Mouse (Mus musculus): Measurements from ENCODE around the gene Ly6g6d.
"Not testable (repeated sequence)": the region's sequence is repeated elsewhere in the genome, so short reads cannot be mapped to it uniquely, and the experiment has no call there.

Gene Ly6g6d

DNA sequence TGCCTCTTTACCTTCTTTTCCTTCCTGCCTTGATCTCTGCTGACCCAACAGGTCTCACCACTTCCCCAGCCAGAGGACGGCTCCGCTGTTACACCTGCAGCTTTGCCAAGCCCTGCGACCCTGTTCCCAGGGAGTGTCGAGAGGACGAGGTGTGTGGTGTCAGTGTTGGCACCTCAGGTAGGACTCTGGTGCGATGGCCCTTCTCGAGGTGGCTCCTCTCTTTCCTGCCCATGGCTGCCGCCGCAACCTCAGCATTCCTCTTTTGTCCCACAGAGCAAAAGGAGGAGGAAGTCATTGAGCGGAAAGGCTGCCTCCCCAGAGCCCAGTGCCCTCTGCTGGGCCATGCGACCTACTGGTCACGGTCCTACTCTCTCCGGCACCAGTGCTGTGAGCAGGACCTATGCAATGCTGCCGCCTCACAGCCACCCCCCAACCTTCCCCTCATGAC, at the start of gene Ly6g6d:
Gene Ly6g6d, minus strand, starts transcription at position 280 of the 448 bp plus-strand sequence.
- DNase-seq, result peak; percentile 80

DNA sequence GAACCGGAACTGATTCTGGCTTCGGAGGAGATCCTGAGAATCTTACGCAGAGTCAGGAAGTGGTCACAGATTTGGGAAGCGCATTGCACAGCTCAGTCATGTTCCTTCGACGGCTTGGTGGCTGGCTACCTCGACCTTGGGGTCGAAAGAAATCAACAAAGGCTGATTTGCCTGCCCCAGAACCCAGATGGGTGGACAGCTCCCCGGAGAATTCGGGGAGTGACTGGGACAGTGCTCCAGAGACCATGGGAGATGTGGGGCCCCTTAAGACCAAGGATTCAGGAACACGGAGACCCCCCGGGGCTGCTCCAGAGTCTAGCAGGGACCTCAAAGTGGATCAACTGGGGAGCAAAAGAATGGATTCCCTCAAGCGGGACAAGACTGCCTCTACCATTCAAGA, 49.2 kb upstream of the Ly6g6d start:
- no peak for DNase-seq

DNA sequence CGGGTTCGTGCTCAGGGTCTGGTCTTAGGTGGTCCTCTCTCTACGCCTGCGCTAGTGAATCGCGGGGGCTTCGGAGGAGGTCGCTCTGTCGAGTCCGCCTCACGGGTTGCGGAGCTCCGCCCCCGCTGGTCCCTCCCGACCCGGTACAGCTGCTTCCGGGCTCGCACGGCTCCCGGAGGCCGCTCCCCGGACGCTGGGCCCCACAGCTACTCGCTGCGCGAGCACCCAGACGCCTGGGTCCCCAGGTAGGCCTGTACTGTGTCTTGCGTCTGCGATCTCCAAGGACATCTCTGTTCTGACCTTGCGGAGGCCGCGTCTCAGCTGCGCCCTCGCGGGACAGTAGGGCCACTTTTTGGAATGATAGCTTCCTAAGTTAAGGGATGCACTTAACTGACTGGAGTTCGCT, 48.3 kb upstream of the Ly6g6d start, which contains the start of gene D17H6S53E:
Gene D17H6S53E, plus strand, starts transcription at position 168 of the 406 bp plus-strand sequence.
- peak; percentile 85 for DNase-seq

DNA sequence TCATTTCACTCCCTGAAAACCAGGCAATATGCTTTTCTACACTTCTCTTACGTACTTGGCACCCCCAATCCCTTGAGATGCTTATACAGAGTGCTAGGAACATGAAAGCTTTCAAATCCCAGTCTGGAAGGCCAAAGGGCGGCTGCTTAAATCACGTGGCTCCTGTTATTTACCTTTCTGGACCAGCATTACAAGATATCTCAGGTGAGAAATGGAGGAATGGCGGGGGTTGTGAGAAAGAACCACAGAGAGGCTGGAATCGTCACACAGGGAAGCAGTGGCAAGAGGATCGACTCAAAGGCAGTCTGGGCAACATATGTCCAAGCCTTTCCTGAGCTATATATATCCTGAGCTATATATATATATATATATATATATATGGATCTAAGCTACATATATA, 47.7 kb upstream of the Ly6g6d start:
- DNase-seq, result no peak

DNA sequence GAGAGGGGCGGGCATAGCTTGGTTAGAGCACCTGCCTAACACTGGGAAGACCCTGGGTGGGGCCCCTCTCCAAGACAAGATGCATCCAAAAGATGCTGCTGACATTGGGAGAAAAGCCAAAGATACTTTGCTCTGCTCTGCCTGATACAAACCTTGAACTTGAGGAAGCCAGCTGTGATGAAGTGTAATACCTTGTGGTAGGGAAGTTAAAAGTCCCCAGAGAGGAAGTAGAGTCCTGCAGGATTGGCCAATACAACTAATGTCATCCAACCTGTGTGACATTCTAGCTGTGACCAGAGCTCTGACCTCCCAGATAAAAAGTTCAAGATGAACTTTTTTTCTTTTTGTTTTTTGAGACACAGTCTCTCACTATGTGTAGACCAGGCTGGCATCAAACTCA, 47.2 kb upstream of the Ly6g6d start:
- DNase-seq, result no peak

DNA sequence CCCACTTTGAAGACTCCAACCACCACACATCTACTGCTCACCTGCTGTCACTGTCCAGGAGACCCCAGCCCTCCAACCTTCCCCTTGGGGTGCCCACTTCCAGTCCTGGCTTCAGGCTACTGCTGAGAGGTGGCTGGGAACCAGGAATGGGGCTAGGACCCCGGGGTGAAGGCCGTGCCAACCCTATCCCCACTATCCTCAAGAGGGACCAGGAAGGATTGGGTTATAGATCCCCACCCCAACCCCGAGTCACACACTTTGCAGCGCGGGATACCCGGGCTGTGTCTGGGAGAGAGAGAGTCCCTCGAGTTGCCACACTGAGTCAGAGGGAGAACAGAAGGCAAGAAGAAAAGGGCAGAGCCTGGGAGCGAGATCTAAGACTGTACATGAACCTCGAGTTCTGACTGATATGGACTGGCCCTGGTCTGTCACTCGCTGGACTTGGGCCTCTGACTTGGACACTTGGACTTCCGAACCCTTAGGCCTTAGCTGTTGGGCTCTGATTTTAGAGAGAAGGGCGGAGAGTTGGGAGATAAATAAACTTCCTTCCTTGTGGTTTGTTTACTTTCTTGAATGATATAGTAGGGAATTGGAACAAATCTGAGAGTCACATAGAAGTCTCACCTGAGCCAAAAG, 46.5 kb upstream of the Ly6g6d start:
- not testable (repeated sequence) for DNase-seq

DNA sequence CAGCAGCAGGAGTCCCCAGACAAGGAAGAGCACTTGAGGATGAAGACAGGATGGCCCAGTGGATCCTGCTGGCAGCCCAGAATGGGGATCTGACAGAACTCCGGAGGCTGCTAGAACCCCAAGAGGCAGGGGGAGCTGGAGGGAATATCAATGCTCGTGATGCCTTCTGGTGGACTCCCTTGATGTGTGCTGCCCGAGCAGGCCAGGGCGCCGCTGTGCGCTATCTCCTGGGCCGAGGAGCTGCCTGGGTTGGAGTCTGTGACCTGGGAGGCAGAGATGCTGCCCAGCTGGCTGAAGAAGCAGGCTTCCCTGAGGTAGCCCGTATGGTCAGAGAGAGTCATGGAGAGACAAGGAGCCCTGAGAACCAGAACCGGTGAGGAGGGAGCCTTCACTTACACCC, 45.4 kb upstream of the Ly6g6d start:
- not testable (repeated sequence) for DNase-seq

DNA sequence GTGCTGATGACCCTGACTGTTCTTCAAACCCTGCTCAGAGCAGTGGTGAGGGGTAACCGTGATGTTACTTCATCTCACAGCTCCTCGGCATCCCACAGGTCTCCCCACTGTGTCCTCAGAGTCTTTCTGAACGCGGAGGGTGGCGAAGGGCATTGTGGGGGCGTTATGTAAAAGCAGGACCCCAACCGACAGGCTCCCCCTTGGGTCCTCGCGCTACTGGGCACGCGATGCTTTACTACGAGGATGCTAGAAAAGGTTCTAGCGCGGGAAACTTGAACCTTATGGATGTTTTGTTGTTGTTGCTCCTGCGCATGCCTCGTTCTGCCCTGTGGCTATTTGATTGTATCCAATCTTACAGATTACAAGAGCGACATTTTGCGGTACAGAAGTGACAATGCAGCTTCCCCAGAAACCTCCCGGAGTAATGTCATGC, 44.0 kb upstream of the Ly6g6d start, which contains the start of gene Csnk2b:
Gene Csnk2b, minus strand, starts transcription at position 183 of the 433 bp plus-strand sequence.
- DNase-seq, result peak; percentile 70

DNA sequence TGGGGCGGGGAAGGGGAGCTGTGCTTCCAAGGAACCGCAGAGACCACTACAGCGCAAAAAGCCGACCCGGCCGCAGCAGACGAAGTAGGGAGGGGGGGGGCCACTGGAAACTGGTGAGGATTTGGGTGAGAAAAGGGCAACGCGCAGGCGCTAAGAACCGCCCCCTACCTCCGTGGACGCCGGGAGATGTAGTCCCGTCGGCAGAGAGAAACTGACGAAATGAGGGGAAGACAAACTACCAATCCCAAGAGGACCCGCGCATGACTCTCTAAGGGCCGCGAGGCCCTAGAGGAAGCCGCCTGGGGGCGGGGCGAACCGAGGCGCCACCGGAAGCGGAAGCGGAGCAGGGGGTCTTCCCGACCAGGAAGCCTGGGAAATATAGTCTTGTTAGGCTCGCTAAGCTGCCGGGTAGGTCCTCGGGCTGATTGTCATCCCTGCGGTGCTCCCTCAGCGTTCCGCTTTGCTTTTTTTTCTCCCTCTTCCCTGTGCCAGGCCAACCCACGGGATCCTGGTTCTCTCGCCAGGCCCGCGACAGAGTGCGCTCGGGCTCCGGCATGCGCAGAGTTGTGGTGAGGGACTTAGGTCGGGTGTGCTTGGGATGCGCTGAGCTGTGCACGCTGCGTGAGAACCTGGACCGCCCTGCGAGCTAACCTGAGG, 43.4 kb upstream of the Ly6g6d start, which contains the start of gene Gpank1:
Gene Gpank1, plus strand, starts transcription at position 313 of the 657 bp plus-strand sequence.
- peak; percentile 98 for DNase-seq

DNA sequence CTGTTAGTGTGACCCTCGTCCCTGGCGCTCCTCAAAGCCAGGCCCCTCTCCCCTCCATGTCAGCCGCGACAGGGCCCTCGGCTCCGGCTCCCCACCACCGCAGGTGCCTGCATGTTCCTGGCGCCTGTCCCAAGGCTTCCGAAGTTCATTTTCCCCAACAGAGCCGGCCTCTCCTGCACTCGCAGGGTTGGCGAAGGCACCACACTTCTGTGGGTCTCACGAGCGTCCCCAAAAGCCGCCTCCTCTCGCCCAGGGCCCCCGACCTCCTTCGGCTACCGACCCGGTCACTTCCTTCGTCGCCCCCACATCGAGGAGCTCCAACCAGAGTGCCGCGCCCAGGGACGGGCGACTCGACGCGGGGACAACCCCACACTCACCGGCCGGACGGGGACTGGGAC, 42.9 kb upstream of the Ly6g6d start:
- DNase-seq, result peak; percentile 55

DNA sequence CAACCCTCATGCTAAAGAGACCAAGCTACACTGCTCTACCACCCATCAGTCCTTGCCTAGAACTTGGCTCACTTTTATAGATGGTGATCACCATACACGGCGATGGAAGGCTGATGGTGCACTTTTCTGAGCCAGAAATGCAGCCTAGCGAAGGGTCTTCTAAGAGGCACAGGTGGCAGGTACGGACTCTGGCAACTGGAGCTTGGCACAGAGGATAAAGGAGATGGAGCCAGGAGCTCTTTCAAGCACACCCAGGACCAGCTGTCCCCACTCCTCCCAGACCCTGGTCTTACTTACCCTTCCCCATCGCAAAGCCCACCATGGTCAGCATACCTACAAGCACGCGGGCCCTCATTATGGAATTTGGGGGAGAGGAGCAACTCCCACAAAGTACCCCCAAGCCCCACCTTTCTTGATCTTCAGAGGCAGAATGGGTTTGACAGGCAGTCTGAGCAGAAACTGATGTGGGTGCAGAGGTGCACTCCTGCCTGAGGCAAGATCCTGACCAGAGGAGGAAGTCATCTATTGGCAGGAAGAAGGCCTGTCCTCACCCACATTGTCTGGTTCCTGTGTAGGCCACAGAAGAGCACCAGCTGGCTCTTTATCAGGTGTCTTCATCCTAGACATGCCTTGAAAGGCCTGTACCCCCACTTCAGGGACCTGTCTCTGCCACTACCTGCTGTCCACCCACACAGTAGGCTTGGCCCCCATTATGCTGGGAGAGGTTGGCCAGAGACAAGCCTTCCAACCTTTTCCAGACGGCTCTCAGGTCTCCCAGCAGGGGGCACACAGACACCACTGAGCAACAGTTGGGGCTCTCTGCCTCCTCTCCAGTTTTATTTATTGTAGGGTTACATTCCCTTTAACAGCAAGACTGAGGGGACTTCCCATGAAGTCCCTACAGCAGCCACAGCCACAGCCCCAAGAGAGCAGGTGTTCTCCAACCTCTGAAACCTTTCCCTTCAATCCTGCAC, 37.5 kb upstream of the Ly6g6d start, which contains the start of gene Ly6g5b:
Gene Ly6g5b, minus strand, starts transcription at position 383 of the 974 bp plus-strand sequence.
- no peak for DNase-seq

DNA sequence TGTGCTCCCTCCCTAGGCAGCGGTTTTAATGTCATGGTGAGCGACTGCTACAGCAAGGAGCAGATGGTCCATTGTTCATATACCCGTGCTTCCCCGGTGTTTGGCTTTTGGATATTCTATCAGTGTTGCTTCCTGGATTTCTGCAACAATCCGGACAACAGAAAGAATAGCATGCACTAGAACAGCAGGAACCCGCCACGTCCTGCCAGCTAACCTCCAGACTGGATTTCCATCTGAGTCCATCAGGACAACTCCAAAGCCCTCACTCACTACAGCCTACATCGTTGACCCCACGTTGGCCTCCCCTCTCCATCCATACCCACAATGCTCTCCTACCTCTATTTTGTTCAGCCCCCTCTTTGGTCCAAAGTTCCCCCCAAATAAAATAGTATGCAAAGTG, 33.9 kb upstream of the Ly6g6d start:
- DNase-seq, result no peak

DNA sequence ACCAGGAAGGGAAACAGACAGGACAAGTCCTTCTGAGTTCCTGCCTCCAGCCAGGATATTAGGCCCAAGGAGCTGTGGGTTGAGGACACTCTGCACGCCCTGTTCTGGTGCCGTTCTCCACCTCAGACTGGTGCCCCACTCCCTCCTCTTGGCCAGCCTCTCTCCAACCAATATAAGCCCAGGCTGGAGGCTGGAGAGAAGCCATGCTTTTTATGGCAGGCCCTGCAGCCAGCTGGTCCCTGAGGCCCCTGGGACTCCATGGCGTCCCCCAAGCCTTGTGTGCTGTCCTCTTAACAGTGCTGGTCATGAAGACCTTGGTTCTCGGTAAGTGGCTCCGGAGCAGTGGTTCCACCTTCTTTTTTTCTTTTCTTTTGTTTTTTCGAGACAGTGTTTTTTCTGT, 30.2 kb upstream of the Ly6g6d start, which contains the start of gene Ly6g5c:
Gene Ly6g5c, plus strand, starts transcription at position 183 of the 400 bp plus-strand sequence.
- no peak for DNase-seq

DNA sequence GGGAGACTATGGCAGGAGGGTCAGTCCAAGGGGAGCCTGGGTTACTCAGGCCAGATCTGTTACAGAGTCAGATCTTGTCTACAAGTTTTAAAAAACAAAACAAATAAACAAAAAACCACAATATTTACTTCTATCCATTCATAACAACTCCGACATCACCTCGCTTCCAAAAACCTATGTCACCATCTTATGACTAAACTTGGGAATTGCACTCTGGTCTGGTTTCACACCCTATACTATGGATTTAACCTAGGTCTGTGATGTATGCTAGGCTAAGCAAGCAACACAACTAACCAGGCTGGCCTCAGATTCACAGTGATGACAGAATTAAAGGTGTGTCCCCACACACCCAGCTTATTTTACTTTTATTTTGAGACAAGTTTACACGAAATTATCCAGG, 28.7 kb upstream of the Ly6g6d start:
- DNase-seq, result no peak

DNA sequence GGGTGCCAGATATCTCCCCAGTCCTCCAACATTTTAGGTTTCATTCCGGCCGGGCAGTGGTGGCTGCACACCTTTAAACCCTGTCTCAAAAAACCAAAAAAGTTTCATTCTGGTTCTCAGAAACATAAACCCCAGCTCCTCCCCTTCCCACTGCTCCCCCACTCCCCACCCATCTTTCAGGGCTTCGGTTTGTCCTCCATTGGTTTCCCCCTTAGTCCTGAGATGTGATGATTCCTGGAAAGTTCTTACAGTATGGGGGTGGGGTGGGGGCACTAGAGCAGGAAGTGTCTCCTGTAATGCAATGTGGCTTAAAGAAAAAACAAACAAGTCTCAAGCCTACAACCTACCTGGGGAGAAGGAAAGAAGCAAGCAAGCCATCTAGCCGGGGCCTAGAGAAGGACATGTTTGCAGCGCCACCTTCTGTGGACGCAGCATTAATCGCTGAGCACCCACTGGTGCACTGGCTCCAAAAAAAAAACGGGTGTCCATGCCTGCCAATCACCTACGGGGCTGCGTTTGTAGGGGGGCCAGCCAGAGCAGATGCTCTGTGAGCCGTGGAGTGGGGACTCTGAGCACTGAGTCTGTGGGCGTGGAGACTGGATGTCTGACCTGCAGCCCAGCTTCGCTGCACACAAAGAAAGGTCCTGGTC, 28.0 kb upstream of the Ly6g6d start:
- DNase-seq, result peak; percentile 64

DNA sequence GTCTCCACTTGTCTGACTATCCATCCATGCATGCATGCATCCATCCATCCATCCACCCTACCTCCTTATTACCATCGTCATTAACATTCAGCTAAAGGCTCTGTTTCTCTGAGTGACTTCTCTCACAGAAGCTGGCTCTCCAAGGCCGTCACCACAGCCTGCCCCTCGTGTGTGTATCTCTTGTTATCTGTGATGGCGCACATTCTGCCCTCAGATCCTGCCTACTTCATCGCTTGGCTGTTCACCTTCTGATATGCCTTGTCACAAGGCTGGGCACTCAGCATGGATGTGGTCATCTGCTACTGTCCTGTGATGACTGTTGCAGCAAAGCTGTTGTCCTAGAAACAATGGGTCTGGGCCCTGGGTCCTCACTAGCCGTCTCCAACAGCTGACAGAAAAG, 26.9 kb upstream of the Ly6g6d start:
- DNase-seq, result no peak

DNA sequence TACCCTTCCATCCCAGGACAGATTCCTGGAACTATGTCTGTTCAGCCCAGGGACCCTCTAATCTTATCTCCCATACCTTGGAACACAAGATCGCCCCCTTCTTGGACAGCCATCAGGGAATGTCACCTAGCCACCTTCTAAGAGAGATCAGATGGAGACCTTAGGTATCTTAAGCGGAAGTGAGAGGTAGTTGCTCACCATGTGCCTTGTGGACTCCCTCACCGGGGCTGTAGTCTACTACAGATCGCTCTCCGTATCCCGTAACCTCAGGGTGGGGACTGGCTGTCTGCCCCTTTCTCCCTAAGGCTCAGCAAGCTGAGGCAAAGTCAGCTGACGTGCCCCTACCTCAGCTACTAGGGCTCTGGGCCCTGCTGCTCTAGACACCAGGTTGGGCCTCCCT, 26.2 kb upstream of the Ly6g6d start:
- DNase-seq, result no peak

DNA sequence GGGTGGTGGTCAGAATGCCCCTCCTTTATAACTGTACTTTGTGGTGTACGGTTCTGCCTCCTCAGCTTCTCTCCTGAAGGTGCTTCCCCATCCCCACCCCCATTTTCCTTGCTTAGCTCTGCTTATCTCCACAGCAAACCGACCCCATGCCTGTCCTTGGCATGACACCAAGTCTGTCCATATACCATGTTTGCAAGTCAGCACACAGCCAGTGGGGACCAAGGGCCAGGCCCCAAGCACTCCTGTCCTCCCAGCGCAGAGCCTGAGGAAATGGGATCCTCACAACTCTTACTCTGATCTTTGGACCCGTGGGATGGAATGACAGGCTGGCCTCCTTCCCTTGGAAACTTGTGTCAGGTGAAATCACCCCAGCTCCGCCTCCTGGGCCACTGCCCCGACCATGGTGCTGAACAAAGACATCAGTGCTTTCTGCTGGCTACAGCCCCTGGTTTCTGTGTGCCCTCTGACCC, 25.4 kb upstream of the Ly6g6d start:
- peak; percentile 78 for DNase-seq

DNA sequence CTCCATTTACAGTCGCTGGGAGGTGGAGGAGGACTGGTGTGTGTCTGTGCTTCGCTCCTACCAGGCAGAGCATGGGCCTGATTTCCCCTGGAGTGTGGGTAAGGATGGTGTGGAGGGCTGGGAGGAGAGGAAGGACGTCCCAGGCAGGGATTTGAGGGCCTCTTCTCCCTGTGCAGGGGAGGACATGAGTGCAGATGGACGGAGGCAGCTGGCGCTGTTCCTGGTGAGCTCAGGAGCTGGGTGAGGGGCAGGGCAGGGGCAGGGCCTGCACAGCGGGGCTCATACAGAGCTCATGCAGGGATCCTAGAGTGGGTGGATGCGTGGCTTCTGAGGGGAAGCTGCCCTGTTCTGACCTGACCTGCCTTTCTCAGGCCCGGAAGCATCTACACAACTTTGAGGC, 24.4 kb upstream of the Ly6g6d start:
- no peak for DNase-seq

DNA sequence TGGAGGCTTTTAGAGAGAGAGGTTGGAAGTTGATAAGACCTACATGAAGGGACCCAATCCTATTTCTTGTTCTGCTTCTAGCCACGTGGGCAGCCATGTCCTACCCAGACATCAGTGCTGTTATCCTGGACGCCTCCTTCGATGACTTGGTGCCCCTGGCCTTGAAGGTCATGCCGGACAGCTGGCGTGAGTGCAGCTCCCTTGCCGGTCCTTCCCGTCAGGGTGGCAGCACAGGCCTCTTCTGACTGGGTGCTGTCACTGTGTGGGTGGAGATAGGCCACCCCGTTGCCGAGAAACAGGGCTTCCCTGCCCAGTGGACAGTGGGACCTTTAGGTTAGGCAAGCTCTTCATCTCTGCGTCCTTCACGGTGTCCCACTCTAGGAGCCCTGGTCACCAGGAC, 23.3 kb upstream of the Ly6g6d start:
- DNase-seq, result no peak

DNA sequence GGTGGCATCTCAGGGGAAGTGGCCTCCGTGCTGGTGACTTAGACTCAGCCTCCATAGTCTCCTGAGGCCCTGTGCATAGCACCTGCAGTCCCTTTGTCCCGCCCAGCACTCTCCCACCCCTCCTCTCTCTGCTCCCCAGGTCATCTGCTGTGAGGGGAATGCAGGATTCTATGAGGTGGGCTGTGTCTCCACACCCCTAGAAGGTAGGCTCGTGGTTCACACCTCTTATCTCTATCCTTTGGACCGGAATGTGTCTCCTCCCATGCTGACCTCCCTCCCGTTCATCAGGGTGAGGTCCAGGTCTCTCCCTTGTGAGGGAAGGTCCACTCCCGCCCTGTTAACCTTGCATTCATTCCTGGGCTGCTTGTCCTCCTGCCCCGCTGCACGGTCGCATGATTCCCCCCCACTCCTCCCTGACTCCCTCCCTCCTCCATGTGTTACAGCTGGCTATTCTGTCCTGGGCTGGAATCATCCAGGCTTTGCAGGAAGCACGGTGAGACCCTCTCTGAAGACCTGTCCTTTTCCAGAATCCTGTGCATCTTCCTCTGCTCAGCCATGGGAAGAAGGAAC, 22.4 kb upstream of the Ly6g6d start:
- DNase-seq, result peak; percentile 50

DNA sequence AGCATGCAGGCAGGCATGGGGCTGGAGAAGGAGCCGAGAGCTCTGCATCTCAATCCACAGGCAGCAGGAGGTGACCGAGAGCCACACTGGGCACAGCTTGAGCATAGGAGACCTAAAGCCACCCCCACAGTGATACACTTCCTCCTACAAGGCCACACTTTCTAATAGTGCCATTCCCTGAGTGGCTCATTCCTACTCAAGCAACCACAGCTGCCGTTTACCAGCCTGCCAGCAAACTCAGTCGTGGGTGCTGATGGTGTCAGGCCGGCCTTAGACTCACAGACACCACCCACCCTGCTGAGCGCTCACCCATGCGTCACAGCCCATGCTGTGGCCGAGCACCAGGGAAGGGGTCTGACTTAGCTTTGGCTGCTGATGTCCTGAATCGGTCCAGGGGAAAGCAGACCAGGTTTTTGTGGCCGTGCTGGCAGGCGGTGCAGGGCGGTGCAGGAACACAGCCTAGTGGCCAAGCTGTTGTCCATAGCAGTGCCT, 19.3 kb upstream of the Ly6g6d start:
- no peak for DNase-seq

Data from kidney, postnatal 14 days (tissue).